Mouse (Mus musculus) G1E-ER4 (cell line): Measurements from ENCODE around the gene AI987944. TPM values are rescaled to one million over a fixed set of nuclear protein-coding genes. Genes with fewer than 3 reads are reported as not detected.

Source experiments
- GATA1 ChIP-seq: IDR thresholded peaks from one replicate; pipeline ENCODE4 v1.8.0; 2012; ENCODE audit warnings: low read length, inconsistent platforms
- polyA plus RNA-seq: library from polyadenylated mRNA; stranded (reverse); fragments of >175 nt; gene quantifications from 2 replicates; pipeline ENCODE4 v1.2.3, GENCODE M21; 2012

AI987944 gene
- 0.39 and 0.68 TPM in 2 replicates for polyA plus RNA-seq

GRCm38 (mm10) chr7:41393048-41393971 lies at the start of gene AI987944:
Gene AI987944 (minus strand): TSS chr7:41393379.
- TF ChIP-seq GATA1: no peak

GRCm38 (mm10) chr7:41394130-41394529 lies 951 bp upstream of the AI987944 start:
- TF ChIP-seq GATA1: no peak

Other genes with a start within 250 kb of the AI987944 start
- not detected in 2 replicates for gene Gm5592, start 239.5 kb downstream of the AI987944 start, polyA plus RNA-seq
- gene Vmn2r57, start 55.3 kb upstream of the AI987944 start, polyA plus RNA-seq: not detected in 2 replicates
- not detected in 2 replicates for gene Gm20449, start 106.0 kb upstream of the AI987944 start, polyA plus RNA-seq
- gene AW146154, start 106.5 kb upstream of the AI987944 start, polyA plus RNA-seq: 0.19 and 0.29 TPM in 2 replicates
- gene Gm6871, start 180.3 kb upstream of the AI987944 start, polyA plus RNA-seq: 0.71 and 0.94 TPM in 2 replicates
- gene 2610021A01Rik, start 205.9 kb upstream of the AI987944 start, polyA plus RNA-seq: 0.83 and 1.0 TPM in 2 replicates
- gene Zfp788, start 239.8 kb upstream of the AI987944 start, polyA plus RNA-seq: 0.10 and 0.40 TPM in 2 replicates